Mouse (Mus musculus) C2C12 (cell line): Measurements from ENCODE around the gene Afdn. TPM values are rescaled to one million over a fixed set of nuclear protein-coding genes. Genes with fewer than 3 reads are reported as not detected.
A peak's percentile ranks its signal among the peaks of the same experiment; 100 is the strongest.
"Not testable (repeated sequence)": the region's sequence is repeated elsewhere in the genome, so short reads cannot be mapped to it uniquely, and the experiment has no call there.

Experiments used
- H3K27me3 ChIP-seq: one replicate; pipeline ENCODE4 v1.6.1; 2011; ENCODE audit not compliant: control insufficient read depth, insufficient read depth, insufficient read length
- H3K36me3 ChIP-seq: one replicate; pipeline ENCODE4 v1.6.1; 2011; ENCODE audit not compliant: control insufficient read depth, insufficient read depth
- H3K4me3 ChIP-seq: one replicate; pipeline ENCODE4 v1.5.1; 2011; ENCODE audit warnings: mild to moderate bottlenecking, control low read depth; ENCODE audit not compliant: poor library complexity, insufficient read depth, severe bottlenecking
- H3K79me2 ChIP-seq: one replicate; pipeline ENCODE4 v1.6.1; 2011; ENCODE audit not compliant: control insufficient read depth, insufficient read depth
- H3K79me3 ChIP-seq: one replicate; pipeline ENCODE4 v1.6.1; 2011; ENCODE audit warnings: low read depth, control low read depth
- H3ac ChIP-seq: one replicate; pipeline ENCODE3; 2011; ENCODE audit warnings: low read depth; ENCODE audit not compliant: control insufficient read depth, insufficient read length
- CEBPB ChIP-seq: IDR thresholded peaks from one replicate; pipeline ENCODE4 v1.6.1; 2011; ENCODE audit warnings: low read depth, mild to moderate bottlenecking, control low read depth, moderate library complexity
- CTCF ChIP-seq: IDR thresholded peaks from one replicate; pipeline ENCODE4 v1.5.1; 2011; ENCODE audit not compliant: control insufficient read depth, insufficient read depth, insufficient read length
- FOSL1 ChIP-seq: IDR thresholded peaks from one replicate; pipeline ENCODE4 v1.8.0; 2011; ENCODE audit warnings: mild to moderate bottlenecking, low read length; ENCODE audit not compliant: poor library complexity, insufficient read depth, severe bottlenecking
- MAX ChIP-seq: IDR thresholded peaks from one replicate; pipeline ENCODE4 v1.6.1; 2011; ENCODE audit warnings: mild to moderate bottlenecking, control low read depth
- MYOD1 ChIP-seq: IDR thresholded peaks from one replicate; pipeline ENCODE4 v1.6.1; 2011; ENCODE audit warnings: low read depth; ENCODE audit not compliant: control insufficient read depth, insufficient read length
- MYOG ChIP-seq: IDR thresholded peaks from one replicate; pipeline ENCODE4 v1.6.1; 2011; ENCODE audit not compliant: control insufficient read depth, insufficient read length; ENCODE audit errors: extremely low read depth
- USF1 ChIP-seq: IDR thresholded peaks from one replicate; pipeline ENCODE4 v1.6.1; 2011; ENCODE audit warnings: low read depth, mild to moderate bottlenecking, control low read depth, moderate library complexity
- polyA plus RNA-seq: library from polyadenylated mRNA; unstranded; fragments of >200 nt; fragmentation: generic; extraction: Trizol; gene quantifications from one replicate; pipeline ENCODE4 v1.2.1, GENCODE M21; 2012; ENCODE audit warnings: missing spikeins

Afdn gene
- polyA plus RNA-seq, 1 experiment = 21.0 TPM

- Histone ChIP-seq H3ac (no peak overlapping the region), H3K4me3 (no peak overlapping the region)
- TF ChIP-seq MYOD1 = no peak
- no peak for TF ChIP-seq CTCF
- no peak for TF ChIP-seq USF1
- TF ChIP-seq FOSL1 = no peak
- TF ChIP-seq MAX = no peak
- no peak for TF ChIP-seq MYOG
- TF ChIP-seq CEBPB = no peak
Measured at GRCm38 (mm10) chr17:13758586-13758985, 1.8 kb upstream of the Afdn start.

GRCm38 (mm10) chr17:13759156-13759852 is 1.0 kb upstream of the Afdn start:
- H3K79me2 ChIP-seq = peaks cover 35% of the 10 kb centered on the region
- H3K79me3 ChIP-seq = peaks cover 5% of the 10 kb centered on the region
- no peaks in the 10 kb centered on the region for H3K36me3 ChIP-seq
- TF ChIP-seq USF1 (no peak), CTCF (no peak), MAX (no peak), FOSL1 (no peak), MYOG (no peak), CEBPB (no peak), MYOD1 (no peak)
- no peaks in the 10 kb centered on the region for H3K27me3 ChIP-seq
- H3K4me3 ChIP-seq = peak overlapping the region; percentile 71
- H3ac ChIP-seq = peak overlapping the region; percentile 42

More at GRCm38 (mm10) chr17:13758586-13758985, 1.8 kb upstream of the Afdn start:
- Histone ChIP-seq H3K79me3 (peaks cover 5% of the 10 kb centered on the region), H3K27me3 (no peaks in the 10 kb centered on the region), H3K36me3 (no peaks in the 10 kb centered on the region), H3K79me2 (peaks cover 28% of the 10 kb centered on the region)

GRCm38 (mm10) chr17:13760675-13761178 is 388 bp downstream of the Afdn start:
- Histone ChIP-seq H3K36me3 (no peaks in the 10 kb centered on the region), H3K27me3 (no peaks in the 10 kb centered on the region), H3K4me3 (peak overlapping the region; percentile 71), H3ac (peak overlapping the region; percentile 79), H3K79me3 (peaks cover 13% of the 10 kb centered on the region), H3K79me2 (peaks cover 49% of the 10 kb centered on the region)
- no peak for TF ChIP-seq CTCF
- TF ChIP-seq MYOD1 = no peak
- no peak for TF ChIP-seq FOSL1
- TF ChIP-seq MAX = no peak

GRCm38 (mm10) chr17:13761179-13761913 is 1.0 kb downstream of the Afdn start, which contains the start of gene Tcte2:
Gene Tcte2 (minus strand): TSS chr17:13761825.
- Histone ChIP-seq H3K27me3 (no peaks in the 10 kb centered on the region), H3K4me3 (peak within 1 kb of the TSS; percentile 71), H3K79me3 (peaks cover 17% of the 10 kb centered on the region), H3K36me3 (no peaks in the 10 kb centered on the region), H3K79me2 (peaks cover 55% of the 10 kb centered on the region), H3ac (peak within 1 kb of the TSS; percentile 79)
- TF ChIP-seq CEBPB (no peak), CTCF (no peak), MAX (peak; percentile 29), USF1 (peak; percentile 72)

GRCm38 (mm10) chr17:13763819-13764218 is 3.5 kb downstream of the Afdn start:
- no peaks in the 10 kb centered on the region for H3K27me3 ChIP-seq
- peaks cover 79% of the 10 kb centered on the region for H3K79me2 ChIP-seq
- H3K36me3 ChIP-seq = no peaks in the 10 kb centered on the region
- no peak overlapping the region for H3K4me3 ChIP-seq
- no peak overlapping the region for H3ac ChIP-seq
- peaks cover 39% of the 10 kb centered on the region for H3K79me3 ChIP-seq
- TF ChIP-seq USF1 (peak; percentile 60), MYOG (no peak)

- H3K4me3 ChIP-seq, H3K27me3 ChIP-seq, H3ac ChIP-seq, H3K36me3 ChIP-seq: not testable (repeated sequence)
- Histone ChIP-seq H3K79me2 (peaks cover 89% of the 10 kb centered on the region), H3K79me3 (peaks cover 47% of the 10 kb centered on the region)
Measured at GRCm38 (mm10) chr17:13764911-13765310, 4.6 kb downstream of the Afdn start.
